Mouse (Mus musculus) liver, adult 2 months (tissue): ENCODE results near the gene Rptn. TPM values are rescaled to one million over a fixed set of nuclear protein-coding genes. Genes with fewer than 3 reads are reported as not detected.

Source experiments
- DNase-seq: peaks from one replicate; pipeline ENCODE4 v3.0.0-alpha.2; 2011; ENCODE audit warnings: low read depth, low spot score; ENCODE audit errors: extremely low read depth
- H3K27ac ChIP-seq: fragments of 200-500 bp; replicated peaks from 2 replicates; pipeline ENCODE4 v1.5.1; 2012; ENCODE audit warnings: low read depth, mild to moderate bottlenecking, control low read depth, inconsistent platforms, low read length; ENCODE audit not compliant: insufficient read depth
- H3K27me3 ChIP-seq: fragments of 200-500 bp; 2 replicates; pipeline ENCODE4 v1.6.1; 2012; ENCODE audit warnings: mild to moderate bottlenecking, moderate library complexity, low read length, inconsistent platforms; ENCODE audit not compliant: control insufficient read depth, insufficient read depth
- H3K36me3 ChIP-seq: fragments of 200-500 bp; 2 replicates; pipeline ENCODE4 v1.6.1; 2012; ENCODE audit warnings: low read length, inconsistent platforms; ENCODE audit not compliant: control insufficient read depth, insufficient read depth
- H3K4me1 ChIP-seq: fragments of 200-500 bp; 2 replicates; pipeline ENCODE4 v1.6.1; 2011; ENCODE audit warnings: low read length; ENCODE audit not compliant: control insufficient read depth, insufficient read depth
- H3K4me3 ChIP-seq: fragments of 200-500 bp; 2 replicates; pipeline ENCODE4 v1.5.1; 2011; ENCODE audit warnings: low read depth, mild to moderate bottlenecking, control low read depth, low read length, moderate library complexity; ENCODE audit not compliant: insufficient read depth
- H3K79me2 ChIP-seq: fragments of 200-500 bp; 2 replicates; pipeline ENCODE4 v1.6.1; 2012; ENCODE audit warnings: inconsistent platforms, mild to moderate bottlenecking, low read length, moderate library complexity; ENCODE audit not compliant: control insufficient read depth, insufficient read depth
- H3K9ac ChIP-seq: fragments of 200-500 bp; 2 replicates; pipeline ENCODE4 v1.6.1; 2012; ENCODE audit warnings: low read depth, mild to moderate bottlenecking, control low read depth, inconsistent platforms, low read length
- CTCF ChIP-seq: fragments of 200-500 bp; IDR thresholded peaks from 2 replicates; pipeline ENCODE4 v1.5.1; 2011; ENCODE audit warnings: low read depth, low read length, control low read depth
- POLR2A ChIP-seq: fragments of 200-500 bp; IDR thresholded peaks from 2 replicates; pipeline ENCODE4 v1.6.1; 2011; ENCODE audit warnings: low read length, control low read depth; ENCODE audit not compliant: insufficient read depth; ENCODE audit errors: extremely low read depth
- WGBS: fragments of 180-500 bp; shearing (Covaris S2); methylation state at CpG from one replicate; pipeline ENCODE4 v1.1.7; 2018; 5-methylcytosine and 5-hydroxymethylcytosine counted together
- polyA plus RNA-seq: library from polyadenylated mRNA; depleted of rRNA; stranded (reverse); fragments of >200 nt; gene quantifications from 2 replicates; pipeline ENCODE4 v1.2.3, GENCODE M21; 2012
- total RNA-seq: library from RNA; depleted of rRNA; stranded (reverse); fragments of >200 nt; gene quantifications from 2 replicates; pipeline ENCODE4 v1.2.3, GENCODE M21; 2014

Rptn gene
- total and polyA plus RNA-seq, 2 experiments, result not detected

DNA sequence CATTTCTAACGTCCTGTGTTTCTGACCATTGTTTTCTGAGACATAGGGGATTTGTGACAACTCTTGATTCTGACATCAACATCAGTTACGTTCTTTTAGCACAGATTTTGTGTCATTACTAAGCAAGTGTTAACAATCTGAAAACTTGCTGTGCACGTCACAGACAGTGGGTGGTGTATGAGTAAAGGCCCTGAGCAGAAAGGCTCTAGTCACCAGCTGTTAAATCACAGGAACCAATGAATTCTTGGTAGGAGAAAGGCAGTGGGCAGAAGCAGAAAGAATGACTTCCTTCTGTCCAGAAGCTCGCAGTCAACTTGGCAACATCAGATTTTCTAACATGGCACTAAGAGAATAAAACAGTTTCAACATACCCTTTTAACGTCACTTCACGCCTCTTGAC, 20.1 kb upstream of the Rptn start:
- WGBS, result 85% methylated on average over 6 of the region's 6 CpGs
- Histone ChIP-seq H3K27ac (no peak overlapping the region), H3K4me3 (no peak overlapping the region), H3K79me2 (no peaks in the 10 kb centered on the region), H3K4me1 (no peaks in the 10 kb centered on the region), H3K9ac (no peak overlapping the region), H3K27me3 (no peaks in the 10 kb centered on the region), H3K36me3 (no peaks in the 10 kb centered on the region)
- TF ChIP-seq CTCF, result no peak
- TF ChIP-seq POLR2A, result no peak
- no peak for DNase-seq

DNA sequence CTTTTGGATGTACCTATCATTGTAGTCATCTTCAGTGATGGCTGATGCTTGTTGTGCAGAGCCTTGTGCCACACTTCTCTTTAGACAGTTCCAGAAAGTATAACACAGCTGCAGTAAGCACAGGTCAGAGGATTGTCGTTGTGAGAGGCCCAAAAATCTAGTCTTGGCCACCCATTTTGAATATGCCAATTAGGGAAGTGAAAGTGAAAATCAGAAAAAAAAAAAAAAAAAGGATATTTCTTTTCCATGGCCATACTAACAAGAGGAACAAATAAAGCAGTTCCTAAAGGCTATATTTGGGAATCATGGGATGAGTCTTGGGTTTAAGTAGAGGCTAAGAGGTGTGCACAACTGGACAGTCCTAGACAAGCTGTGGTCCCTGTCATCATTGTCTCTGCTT, 18.3 kb upstream of the Rptn start:
- no peaks in the 10 kb centered on the region for H3K4me1 ChIP-seq
- no peaks in the 10 kb centered on the region for H3K27me3 ChIP-seq
- no peak overlapping the region for H3K9ac ChIP-seq
- H3K79me2 ChIP-seq, result no peaks in the 10 kb centered on the region
- H3K27ac ChIP-seq, result no peak overlapping the region
- WGBS, result 60% methylated on average over 1 of the region's 1 CpGs
- H3K4me3 ChIP-seq, result no peak overlapping the region
- H3K36me3 ChIP-seq, result no peaks in the 10 kb centered on the region
- DNase-seq, result no peak
- no peak for TF ChIP-seq CTCF
- no peak for TF ChIP-seq POLR2A

DNA sequence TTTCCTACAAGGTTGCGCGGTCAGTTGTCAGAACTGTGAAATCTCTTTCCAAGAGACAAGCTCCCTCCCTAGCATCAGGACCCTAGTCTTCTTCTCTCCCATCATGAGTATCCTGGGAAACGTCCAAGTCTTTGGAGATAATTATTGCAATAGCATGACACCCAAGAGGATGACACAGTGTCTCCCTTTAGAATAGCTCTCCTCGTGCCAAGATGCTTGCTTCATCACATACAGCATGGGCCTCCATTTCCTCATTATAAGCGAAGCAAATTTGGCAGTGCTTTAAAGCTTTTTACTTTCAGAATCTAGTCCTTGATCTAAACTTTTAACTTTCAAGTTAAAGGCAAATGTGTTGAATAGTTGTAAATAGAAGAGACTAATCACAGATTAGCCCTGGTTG, 17.9 kb upstream of the Rptn start:
- no peak for DNase-seq
- Histone ChIP-seq H3K27ac (no peak overlapping the region), H3K4me1 (no peaks in the 10 kb centered on the region), H3K27me3 (no peaks in the 10 kb centered on the region), H3K4me3 (no peak overlapping the region), H3K36me3 (no peaks in the 10 kb centered on the region), H3K9ac (no peak overlapping the region), H3K79me2 (no peaks in the 10 kb centered on the region)
- 83% methylated on average over 5 of the region's 5 CpGs for WGBS
- TF ChIP-seq CTCF (no peak), POLR2A (no peak)

DNA sequence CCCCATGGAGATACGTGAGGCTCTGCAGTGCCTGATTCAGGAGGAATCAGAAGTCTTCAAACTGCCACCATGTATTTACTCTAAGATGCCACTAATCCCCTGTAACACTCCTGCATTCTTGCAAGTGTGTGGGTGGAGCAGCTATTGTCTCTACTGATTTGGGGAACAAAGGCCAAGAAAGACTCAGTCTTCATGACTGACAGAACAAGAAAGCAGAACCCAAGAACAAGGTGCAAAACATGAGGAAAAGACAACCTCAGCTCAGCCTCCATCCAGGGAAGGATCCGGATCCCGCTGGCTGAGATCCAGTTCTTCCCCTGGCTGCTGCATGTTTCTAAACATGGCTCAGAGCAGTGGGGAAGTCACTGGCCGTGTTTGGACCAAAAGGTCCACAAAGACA, 15.4 kb upstream of the Rptn start:
- Histone ChIP-seq H3K27me3 (no peaks in the 10 kb centered on the region), H3K4me1 (no peaks in the 10 kb centered on the region), H3K79me2 (no peaks in the 10 kb centered on the region), H3K27ac (no peak overlapping the region), H3K4me3 (no peak overlapping the region), H3K9ac (no peak overlapping the region), H3K36me3 (no peaks in the 10 kb centered on the region)
- TF ChIP-seq CTCF (no peak), POLR2A (no peak)
- WGBS, result 86% methylated on average over 4 of the region's 4 CpGs
- no peak for DNase-seq

DNA sequence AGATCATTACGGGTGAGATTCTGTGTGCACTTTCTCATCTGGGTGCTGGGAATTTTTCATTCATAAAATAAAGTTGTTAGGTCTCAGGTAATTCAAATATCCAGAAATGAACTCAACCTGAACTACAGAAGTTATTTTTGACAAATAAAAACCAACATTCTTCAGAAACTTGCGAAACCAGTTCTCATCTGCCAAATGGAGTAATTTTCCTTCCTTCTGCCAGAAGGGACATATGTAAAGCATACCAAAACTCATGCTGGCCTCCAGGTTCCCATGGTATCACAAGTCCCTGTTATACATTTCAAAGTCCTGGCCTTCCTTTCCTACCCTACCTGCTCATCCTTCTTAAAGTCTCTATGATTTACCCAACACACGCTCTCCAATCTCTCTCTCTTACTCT, 10.4 kb downstream of the Rptn start:
- no peaks in the 10 kb centered on the region for H3K4me1 ChIP-seq
- WGBS, result 90% methylated on average over 3 of the region's 3 CpGs
- TF ChIP-seq POLR2A (no peak), CTCF (no peak)
- DNase-seq, result no peak
- no peak overlapping the region for H3K9ac ChIP-seq
- no peak overlapping the region for H3K4me3 ChIP-seq
- H3K36me3 ChIP-seq, result no peaks in the 10 kb centered on the region
- no peak overlapping the region for H3K27ac ChIP-seq
- H3K79me2 ChIP-seq, result no peaks in the 10 kb centered on the region
- H3K27me3 ChIP-seq, result no peaks in the 10 kb centered on the region

DNA sequence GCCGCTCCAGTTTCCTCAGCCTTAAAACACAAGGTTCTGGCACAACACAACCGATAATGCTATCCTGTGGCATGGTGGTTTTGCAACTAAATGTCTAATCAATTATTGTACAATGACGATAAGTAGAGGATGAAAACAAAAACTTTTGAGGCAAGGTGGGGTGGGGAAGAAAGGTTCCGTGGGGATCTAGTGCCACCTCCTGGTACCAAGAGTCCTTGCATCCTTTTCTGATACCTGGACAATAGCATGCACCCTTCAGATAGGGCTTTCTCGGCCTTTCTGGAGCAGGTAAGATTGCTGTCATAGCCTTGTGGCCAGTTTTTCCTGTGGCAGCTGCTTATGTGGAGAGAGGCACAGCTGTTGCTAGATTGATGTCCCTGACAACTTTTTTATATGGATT, 13.5 kb downstream of the Rptn start:
- WGBS, result 21% methylated on average over 5 of the region's 5 CpGs
- DNase-seq, result peak; percentile 33
- Histone ChIP-seq H3K4me1 (no peaks in the 10 kb centered on the region), H3K27ac (no peak overlapping the region), H3K27me3 (no peaks in the 10 kb centered on the region), H3K9ac (no peak overlapping the region), H3K4me3 (no peak overlapping the region), H3K36me3 (no peaks in the 10 kb centered on the region), H3K79me2 (no peaks in the 10 kb centered on the region)
- TF ChIP-seq CTCF (peak; percentile 73), POLR2A (no peak)
